Mouse (Mus musculus): ENCODE data around the gene Glb1l3.

DNA sequence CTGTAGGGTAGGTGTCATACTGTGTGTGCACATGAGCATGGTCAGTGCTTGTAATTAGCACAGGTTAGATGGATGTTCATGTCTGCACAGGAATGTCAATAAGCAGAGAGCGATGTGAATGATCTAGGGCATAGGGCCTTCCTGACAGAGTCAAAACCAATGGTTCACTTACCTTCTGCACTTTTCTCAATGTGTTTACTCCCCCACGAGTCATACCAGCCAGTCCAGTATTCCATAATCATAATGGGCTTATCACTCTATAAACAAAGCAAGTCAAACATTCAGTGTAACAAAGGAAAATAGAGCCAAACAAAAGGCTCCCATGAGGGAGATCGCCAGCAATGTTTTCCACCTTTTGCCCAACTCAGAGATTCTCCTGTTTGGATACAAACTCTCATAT lies 29.6 kb downstream of the Glb1l3 start:
- TF ChIP-seq POLR2AphosphoS2 (IDR thresholded peaks at IDR 0.05; ENCODE audit: insufficient read length, low read depth) (no peak), MAX (IDR thresholded peaks at IDR 0.05; ENCODE audit: low read depth) (no peak), POLR2A (IDR thresholded peaks at IDR 0.05; ENCODE audit: insufficient read length, low read depth) (no peak), MYOG (IDR thresholded peaks at IDR 0.05; ENCODE audit: control insufficient read depth in 1 of 3, insufficient read depth in 1 of 3, insufficient read length in 2 of 3, low read depth in 2 of 3) (no peak), CEBPB (IDR thresholded peaks at IDR 0.05; ENCODE audit: insufficient read depth, poor library complexity, severe bottlenecking) (no peak)

Measured in myocyte (in vitro differentiated cells).